Mouse (Mus musculus) thymus, postnatal 14 days (tissue): ENCODE results near the gene Krtap27-1.

Experiments used
- DNase-seq: peaks from one replicate; pipeline ENCODE4 v3.0.0; 2021

Gene Krtap27-1

DNA sequence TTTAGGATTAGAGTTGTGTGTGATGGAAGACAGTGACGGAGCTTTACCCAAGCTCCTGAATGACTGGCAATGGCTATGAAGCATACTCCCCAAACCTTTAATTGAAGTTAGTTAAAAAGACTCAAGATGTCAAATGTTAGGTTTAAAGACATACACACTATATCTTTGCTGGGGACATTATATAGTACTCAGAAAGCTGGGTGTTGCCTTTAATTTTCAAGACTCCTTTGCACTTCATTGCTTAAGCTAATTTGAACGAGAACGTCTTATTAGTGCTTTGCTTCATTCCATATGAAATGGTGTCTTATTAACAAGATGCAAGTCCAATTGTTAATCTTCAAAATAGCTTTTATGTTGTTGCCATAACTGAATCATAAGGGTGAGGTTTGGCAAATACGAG, at the start of gene Krtap27-1:
TSS of gene Krtap27-1 (minus strand) at position 101 of the 400 bp plus-strand sequence.
- no peak for DNase-seq

- DNase-seq = no peak
Observed at GRCm38 (mm10) chr16:88720031-88720430, 48.6 kb upstream of the Krtap27-1 start.

DNA sequence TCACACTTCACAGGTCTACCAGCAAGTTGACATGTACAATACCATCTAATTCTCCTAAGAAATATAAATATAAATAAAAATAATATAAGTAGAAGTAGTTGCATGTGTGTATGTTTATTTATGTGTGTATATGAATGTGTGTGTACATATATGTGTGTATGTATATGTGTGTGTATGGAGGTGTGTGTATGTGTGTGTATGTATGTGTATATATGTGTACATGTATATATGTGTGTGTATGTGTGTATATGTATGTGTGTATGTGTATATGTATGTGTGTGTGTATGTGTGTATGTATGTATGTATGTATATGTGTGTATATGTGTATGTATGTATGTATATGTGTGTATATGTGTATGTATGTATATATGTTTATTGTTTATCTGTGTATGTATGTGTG, 45.1 kb upstream of the Krtap27-1 start:
- DNase-seq = no peak

DNA sequence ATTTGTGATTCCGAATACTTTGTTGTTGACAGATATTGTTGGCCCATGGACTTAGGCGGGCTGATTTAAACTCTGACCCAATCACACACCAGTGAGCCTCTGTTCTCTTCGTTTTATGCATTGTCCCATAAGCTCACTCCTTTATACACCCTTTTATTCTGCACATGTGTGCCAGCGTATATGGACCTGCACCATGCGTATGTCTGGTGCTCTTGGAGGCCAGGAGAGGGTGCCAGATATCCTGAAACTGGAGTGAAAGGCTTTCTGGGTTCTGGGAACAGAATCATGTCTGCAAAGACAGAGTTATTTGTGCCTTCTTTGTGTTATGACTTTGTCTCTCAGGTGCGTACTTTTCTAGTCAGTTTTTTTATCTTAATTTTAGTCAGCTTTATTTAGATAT, 39.8 kb upstream of the Krtap27-1 start:
- no peak for DNase-seq

- DNase-seq = no peak
Observed at GRCm38 (mm10) chr16:88710757-88711156, 39.3 kb upstream of the Krtap27-1 start.

GRCm38 (mm10) chr16:88707496-88708012, 36.1 kb upstream of the Krtap27-1 start, which contains the start of gene 2310061N02Rik:
2310061N02Rik (minus strand) TSS chr16:88707962.
- DNase-seq = no peak

DNA sequence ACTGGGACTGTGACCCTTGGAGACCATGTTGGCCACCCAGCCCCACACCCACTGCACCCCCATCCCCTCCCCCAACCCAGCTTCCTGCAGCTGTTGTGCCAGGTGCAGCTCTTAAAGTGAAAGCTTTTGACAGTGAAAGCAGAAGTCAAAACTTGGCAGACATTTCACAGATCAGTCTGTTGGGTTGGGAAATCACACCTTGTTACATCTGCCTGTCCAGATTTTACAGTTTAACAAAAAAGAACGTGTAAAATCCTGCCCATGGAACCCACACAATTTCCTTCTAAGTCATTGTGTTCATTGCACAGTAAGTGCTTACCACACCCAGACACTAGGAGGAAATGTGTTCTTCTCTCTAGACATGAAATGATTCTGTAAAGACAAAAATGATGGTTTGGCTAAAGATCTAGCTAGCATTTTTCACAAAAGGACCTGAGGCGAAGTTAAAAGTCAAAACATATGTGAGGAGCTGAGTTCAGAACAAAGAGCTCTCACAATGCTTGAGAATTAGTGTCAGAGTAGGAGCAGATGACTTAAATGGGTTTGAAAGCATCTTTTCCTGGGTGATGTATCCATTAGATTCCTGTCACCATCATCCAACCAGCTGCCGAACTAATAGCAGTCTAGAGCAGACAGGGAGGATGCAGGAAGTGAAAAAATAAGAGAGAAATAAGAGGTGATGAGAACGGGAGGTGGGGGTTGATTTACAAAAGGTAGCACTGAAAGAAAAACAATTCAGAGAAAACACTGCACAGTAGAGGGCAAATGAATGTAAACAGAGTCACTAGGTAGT, 29.8 kb upstream of the Krtap27-1 start:
- peak; percentile 84 for DNase-seq

GRCm38 (mm10) chr16:88696256-88696655, 24.8 kb upstream of the Krtap27-1 start:
- no peak for DNase-seq

GRCm38 (mm10) chr16:88681282-88681681, 9.8 kb upstream of the Krtap27-1 start:
- no peak for DNase-seq

- DNase-seq = no peak
Observed at GRCm38 (mm10) chr16:88679099-88679498, 7.6 kb upstream of the Krtap27-1 start.

DNA sequence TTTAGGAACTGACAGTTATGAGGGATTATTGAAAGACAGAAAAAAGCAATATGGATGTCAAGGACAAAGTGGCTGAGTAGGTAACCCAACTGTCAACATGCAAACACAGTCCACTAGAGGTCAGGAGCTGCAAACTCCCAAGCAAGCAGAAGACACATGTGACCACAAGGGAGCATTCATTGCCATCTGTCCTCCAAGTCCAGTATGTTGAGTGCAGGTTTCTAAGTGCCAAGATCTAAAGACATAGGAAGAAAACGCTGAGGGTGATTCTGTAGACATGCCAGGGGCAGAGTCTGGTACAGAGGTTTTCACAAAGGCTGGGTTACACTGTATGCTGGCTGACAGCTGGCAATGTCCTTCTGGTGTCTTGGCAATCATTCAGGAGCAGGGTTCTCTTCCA, 14.0 kb downstream of the Krtap27-1 start:
- DNase-seq = peak; percentile 9

DNA sequence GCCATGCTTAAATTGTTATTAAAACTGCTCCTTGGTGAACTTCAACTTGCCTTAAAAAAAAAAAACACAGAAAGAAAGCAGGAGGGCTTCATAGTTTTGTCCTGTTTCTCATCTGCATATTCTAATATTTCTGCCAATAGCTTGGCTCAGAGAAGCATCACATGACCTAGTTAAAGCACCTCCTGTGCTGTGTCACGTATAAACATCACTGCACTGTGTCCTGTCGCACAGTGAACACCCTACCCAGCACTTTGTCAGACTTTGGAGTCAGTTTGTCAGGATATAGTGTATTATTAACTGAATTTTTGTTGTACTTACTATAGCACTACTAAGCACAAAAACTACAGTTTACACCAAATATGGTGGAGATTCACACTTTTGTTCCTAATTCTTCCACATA, 19.5 kb downstream of the Krtap27-1 start:
- DNase-seq = no peak

DNA sequence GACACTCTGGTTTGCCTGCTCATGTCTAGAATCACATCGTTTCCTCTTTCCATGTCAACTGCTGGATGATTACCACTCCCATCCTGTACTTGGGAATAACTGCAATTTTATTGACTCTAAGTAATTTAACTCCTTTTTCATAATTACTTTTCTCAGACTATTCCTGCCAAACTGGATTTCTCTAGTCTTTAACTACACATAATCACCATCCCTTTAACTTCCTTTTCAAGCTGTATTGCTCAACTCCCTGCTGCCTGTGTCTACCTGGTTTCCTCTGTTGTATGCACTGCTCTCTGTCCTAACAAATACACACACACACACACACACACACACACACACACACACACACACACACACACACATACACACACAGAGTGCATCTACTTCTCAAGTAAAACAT, 20.4 kb downstream of the Krtap27-1 start:
- no peak for DNase-seq

DNA sequence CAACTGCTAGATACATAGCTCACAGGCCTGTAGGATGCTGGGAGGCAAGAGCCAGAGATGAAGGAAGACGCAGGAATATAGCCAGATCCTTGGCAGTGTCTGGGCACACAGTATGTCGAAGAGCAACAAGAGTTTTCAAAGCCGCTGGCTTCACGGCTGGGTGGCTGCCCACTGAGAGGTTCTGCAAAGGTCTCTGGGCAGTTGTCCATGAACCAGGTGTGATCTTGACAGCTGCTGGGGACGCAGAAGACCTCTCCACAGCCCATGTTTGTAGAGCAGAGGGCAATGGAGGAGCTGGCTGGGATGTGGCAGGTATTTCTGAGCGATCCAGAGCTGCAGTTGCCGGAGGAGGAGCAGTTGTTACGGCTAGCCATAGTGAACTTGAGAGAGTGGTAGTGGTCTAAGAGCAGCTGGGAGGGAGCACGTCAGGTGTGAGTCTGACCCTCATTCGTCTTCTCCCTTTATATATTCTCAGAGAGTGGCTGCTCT, 24.1 kb downstream of the Krtap27-1 start, which contains the start of gene Krtap26-1:
TSS of gene Krtap26-1 (minus strand) at position 439 of the 489 bp plus-strand sequence.
- no peak for DNase-seq

- no peak for DNase-seq
Observed at GRCm38 (mm10) chr16:88646366-88647111, 24.9 kb downstream of the Krtap27-1 start.

GRCm38 (mm10) chr16:88640053-88640452, 31.4 kb downstream of the Krtap27-1 start:
- DNase-seq = no peak

DNA sequence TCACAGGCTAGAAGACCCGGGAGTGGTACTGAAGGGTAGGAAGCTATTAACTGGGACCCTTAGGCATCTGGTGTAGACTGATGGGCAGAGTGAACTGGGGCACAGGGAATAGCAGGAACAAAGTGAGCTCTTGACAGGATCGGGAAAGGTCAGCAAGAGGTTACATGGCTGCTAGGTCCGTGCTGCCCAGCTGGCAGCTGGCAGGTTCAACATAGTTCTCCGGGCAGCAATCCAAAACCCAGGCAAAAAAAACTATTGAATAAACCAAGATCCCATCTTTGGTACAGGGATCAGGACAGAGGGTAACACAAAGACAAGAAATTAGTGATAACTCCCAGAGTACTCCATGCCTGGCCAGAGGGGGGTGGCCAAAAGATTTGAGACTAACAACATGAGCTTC, 36.3 kb downstream of the Krtap27-1 start:
- no peak for DNase-seq

- DNase-seq = no peak
Observed at GRCm38 (mm10) chr16:88631474-88631873, 40.0 kb downstream of the Krtap27-1 start.

GRCm38 (mm10) chr16:88627566-88627965, 43.9 kb downstream of the Krtap27-1 start, which contains the start of gene 2310079G19Rik:
2310079G19Rik (minus strand) TSS chr16:88627666.
- DNase-seq = no peak
